Mouse (Mus musculus): Measurements from ENCODE around the gene Zfp583.
"Not testable (repeated sequence)": the region's sequence is repeated elsewhere in the genome, so short reads cannot be mapped to it uniquely, and the experiment has no call there.

Zfp583 gene

GRCm38 (mm10) chr7:6331233-6331956 lies at the start of gene Zfp583:
Zfp583 (minus strand) TSS chr7:6331285.
- DNase-seq (ENCODE audit: low spot score in 2 of 2) = peak; percentile 88 to 90

- DNase-seq (ENCODE audit: low spot score in 2 of 2) = peak; percentile 73 to 77
Observed at GRCm38 (mm10) chr7:6378441-6378840, 47.4 kb upstream of the Zfp583 start.

GRCm38 (mm10) chr7:6372993-6373392 lies 41.9 kb upstream of the Zfp583 start:
- no peak for DNase-seq (ENCODE audit: low spot score in 2 of 2)

- DNase-seq (ENCODE audit: low spot score in 2 of 2) = no peak
Observed at GRCm38 (mm10) chr7:6369460-6369859, 38.4 kb upstream of the Zfp583 start.

GRCm38 (mm10) chr7:6368146-6368545 lies 37.1 kb upstream of the Zfp583 start:
- DNase-seq (ENCODE audit: low spot score in 2 of 2) = not testable (repeated sequence)

- no peak for DNase-seq (ENCODE audit: low spot score in 2 of 2)
Observed at GRCm38 (mm10) chr7:6367185-6367584, 36.1 kb upstream of the Zfp583 start.

- DNase-seq (ENCODE audit: low spot score in 2 of 2) = no peak
Observed at GRCm38 (mm10) chr7:6364761-6365160, 33.7 kb upstream of the Zfp583 start.

GRCm38 (mm10) chr7:6363047-6363488 lies 32.0 kb upstream of the Zfp583 start, which contains the start of gene Zfp78:
Zfp78 (plus strand) TSS chr7:6363280.
- DNase-seq (ENCODE audit: low spot score in 2 of 2) = peak; percentile 81 to 86

- peak; percentile 96 to 98 for DNase-seq (ENCODE audit: low spot score in 2 of 2)
Observed at GRCm38 (mm10) chr7:6362268-6363046, 31.4 kb upstream of the Zfp583 start.

- DNase-seq (ENCODE audit: low spot score in 2 of 2) = no peak
Observed at GRCm38 (mm10) chr7:6361756-6362155, 30.7 kb upstream of the Zfp583 start.

GRCm38 (mm10) chr7:6360477-6361060 lies 29.5 kb upstream of the Zfp583 start:
- DNase-seq (ENCODE audit: low spot score in 2 of 2) = no peak

- no peak for DNase-seq (ENCODE audit: low spot score in 2 of 2)
Observed at GRCm38 (mm10) chr7:6358937-6359590, 28.0 kb upstream of the Zfp583 start.

GRCm38 (mm10) chr7:6358121-6358520 lies 27.0 kb upstream of the Zfp583 start:
- no peak for DNase-seq (ENCODE audit: low spot score in 2 of 2)

GRCm38 (mm10) chr7:6344124-6344523 lies 13.0 kb upstream of the Zfp583 start:
- no peak for DNase-seq (ENCODE audit: low spot score in 2 of 2)

GRCm38 (mm10) chr7:6343501-6344071 lies 12.5 kb upstream of the Zfp583 start, which contains the start of gene Gm3854:
Gm3854 (plus strand) TSS chr7:6343759.
- peak; percentile 85 to 91 for DNase-seq (ENCODE audit: low spot score in 2 of 2)

GRCm38 (mm10) chr7:6339865-6340264 lies 8.8 kb upstream of the Zfp583 start:
- no peak for DNase-seq (ENCODE audit: low spot score in 2 of 2)

- peak in 1 of 2 experiments; percentile 32 for DNase-seq (ENCODE audit: low spot score in 2 of 2)
Observed at GRCm38 (mm10) chr7:6330458-6331232, 440 bp downstream of the Zfp583 start.

GRCm38 (mm10) chr7:6300796-6301195 lies 30.3 kb downstream of the Zfp583 start:
- not testable (repeated sequence) for DNase-seq (ENCODE audit: low spot score in 2 of 2)

- DNase-seq (ENCODE audit: low spot score in 2 of 2) = not testable (repeated sequence)
Observed at GRCm38 (mm10) chr7:6291121-6291520, 40.0 kb downstream of the Zfp583 start.

- peak; percentile 26 to 39 for DNase-seq (ENCODE audit: low spot score in 2 of 2)
Observed at GRCm38 (mm10) chr7:6286921-6287531, 44.1 kb downstream of the Zfp583 start.
